Mouse (Mus musculus) lung, postnatal 0 days (tissue): ENCODE data around the gene Cpeb3.

ENCODE experiments used
- CTCF ChIP-seq: IDR thresholded peaks from 2 replicates; pipeline ENCODE4 v1.5.1; 2016; ENCODE audit warnings: antibody characterized with exemption, mild to moderate bottlenecking
- EP300 ChIP-seq: IDR thresholded peaks from 2 replicates; pipeline ENCODE4 v1.6.1; 2016; ENCODE audit warnings: antibody characterized with exemption, mild to moderate bottlenecking, control low read depth

- peak; percentile 49 for TF ChIP-seq CTCF
- TF ChIP-seq EP300, result no peak
Measured at GRCm38 (mm10) chr19:37209467-37210128, 1.2 kb upstream of the Cpeb3 start.
